Comparison of ENCODE assay signal across 1 mouse cellular context in genomic region chrX:8135886-8136285, GRCm38 (mm10).
TF ChIP-seq lines count a peak whose summit lies in the region.

No protein-coding gene starts in this region.

TF ChIP-seq in MEL, 35 proteins besides CTCF, POLR2A, EP300 and RAD21 (continued from another document):
- no peak for TF ChIP-seq CHD2 (IDR thresholded peaks at IDR 0.05; ENCODE audit: low read length)
- no peak for TF ChIP-seq NRF1 (IDR thresholded peaks at IDR 0.05; ENCODE audit: insufficient read depth, low read depth, low read length, poor library complexity, severe bottlenecking)
- no peak for TF ChIP-seq NELFE (IDR thresholded peaks at IDR 0.05; ENCODE audit: low read depth, low read length)
- TF ChIP-seq ETS1 (IDR thresholded peaks at IDR 0.05; ENCODE audit: low read depth, low read length): no peak
- no peak for TF ChIP-seq TCF12 (IDR thresholded peaks at IDR 0.05; ENCODE audit: low read depth, low read length)
- no peak for TF ChIP-seq TAL1 (IDR thresholded peaks at IDR 0.05; ENCODE audit: low read length)
- TF ChIP-seq BHLHE40 (IDR thresholded peaks at IDR 0.05; ENCODE audit: borderline replicate concordance, low read depth, low read length): no peak
- no peak for TF ChIP-seq SIN3A (IDR thresholded peaks at IDR 0.05; ENCODE audit: low read length)
- no peak for TF ChIP-seq ZC3H11A (IDR thresholded peaks at IDR 0.05; ENCODE audit: low read depth, low read length)
- TF ChIP-seq ZMIZ1 (IDR thresholded peaks at IDR 0.05; ENCODE audit: low read depth, low read length): no peak
- no peak for TF ChIP-seq ELF1 (IDR thresholded peaks at IDR 0.05; ENCODE audit: low read depth, low read length)
- no peak for TF ChIP-seq SMC3 (IDR thresholded peaks at IDR 0.05; ENCODE audit: low read depth, low read length)
- no peak for TF ChIP-seq GABPA (IDR thresholded peaks at IDR 0.05; ENCODE audit: low read depth, low read length)
- TF ChIP-seq HCFC1 (IDR thresholded peaks at IDR 0.05; ENCODE audit: low read depth, low read length): no peak
- TF ChIP-seq KAT2A (conservative IDR thresholded peaks at IDR 0.05; ENCODE audit: low read depth, low read length): no peak
- no peak for TF ChIP-seq MXI1 (IDR thresholded peaks at IDR 0.05; ENCODE audit: low read depth, low read length)
- no peak for TF ChIP-seq MEF2A (IDR thresholded peaks at IDR 0.05; ENCODE audit: extremely low read depth, insufficient replicate concordance, low read depth, low read length, poor library complexity, severe bottlenecking)
TF ChIP-seq in MEL: peak in this region for 0.
